Mouse (Mus musculus): Measurements from ENCODE around the gene Tnrc6b.

Gene Tnrc6b

DNA sequence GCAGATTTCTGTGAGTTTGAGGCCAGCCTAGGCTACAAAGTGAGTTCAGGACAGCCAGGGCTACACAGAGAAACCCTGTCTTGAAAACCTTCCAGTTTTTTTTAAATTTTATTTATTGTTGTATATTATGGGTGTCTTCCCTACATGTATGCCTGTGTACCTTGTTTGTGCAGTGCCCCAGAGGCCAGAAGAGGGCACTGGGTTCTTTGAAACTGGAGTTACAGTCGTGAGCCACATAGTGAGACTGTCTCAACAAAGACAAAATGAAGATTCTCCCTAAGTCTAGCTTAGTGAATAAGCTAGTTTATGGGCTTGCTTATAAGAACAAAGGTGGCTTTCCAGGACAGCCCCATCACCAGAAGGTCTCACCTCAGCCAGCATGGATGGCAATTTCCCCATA, 25.4 kb downstream of the Tnrc6b start:
- DNase-seq (ENCODE audit: low read depth, low spot score): no peak

DNA sequence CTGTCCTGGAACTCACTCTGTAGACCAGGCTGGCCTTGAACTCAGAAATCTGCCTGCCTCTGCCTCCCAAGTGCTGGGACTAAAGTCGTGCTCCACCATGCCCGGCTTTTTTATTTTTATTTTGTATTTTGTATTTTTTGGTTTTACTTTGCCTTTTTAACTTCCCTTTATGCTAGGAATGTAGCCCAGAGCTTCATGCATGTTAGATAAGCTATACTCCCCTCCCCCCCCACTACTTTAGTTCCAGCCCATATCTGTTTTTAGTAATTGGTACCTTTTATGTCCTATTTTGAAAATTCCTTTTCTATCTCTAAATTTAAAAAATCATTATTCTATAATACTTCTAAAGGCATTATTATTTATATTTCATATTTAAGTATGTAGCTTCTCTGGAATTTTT, 27.1 kb downstream of the Tnrc6b start:
- no peak for DNase-seq (ENCODE audit: low read depth, low spot score)

- no peak for DNase-seq (ENCODE audit: low read depth, low spot score)
Measured at GRCm38 (mm10) chr15:80739972-80740371, 28.9 kb downstream of the Tnrc6b start.

GRCm38 (mm10) chr15:80741836-80742235, 30.7 kb downstream of the Tnrc6b start:
- no peak for DNase-seq (ENCODE audit: low read depth, low spot score)

DNA sequence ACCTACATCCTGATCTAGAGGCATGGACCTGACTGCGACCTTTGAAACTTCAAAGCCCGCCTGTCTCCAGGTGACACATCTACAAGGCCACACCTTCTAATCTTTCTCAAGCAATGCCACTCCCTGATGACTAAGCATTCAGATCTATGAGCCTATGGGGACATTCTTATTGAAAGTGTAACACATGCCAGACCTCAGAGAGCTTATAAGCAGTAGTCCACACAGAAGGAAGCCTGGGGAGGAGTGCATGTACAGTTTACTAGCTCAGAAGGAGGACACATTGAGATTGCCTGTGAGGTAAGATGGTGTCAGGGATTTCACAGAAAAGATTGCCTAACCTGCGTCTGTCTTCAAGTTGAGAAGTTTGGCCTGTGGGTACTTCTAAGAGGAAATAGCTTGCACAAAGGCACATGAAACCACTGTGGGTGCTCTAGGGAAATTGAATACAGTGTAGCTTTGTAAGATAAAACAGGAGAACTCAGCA, 31.9 kb downstream of the Tnrc6b start:
- peak; percentile 16 for DNase-seq (ENCODE audit: low read depth, low spot score)

- DNase-seq (ENCODE audit: low read depth, low spot score): no peak
Measured at GRCm38 (mm10) chr15:80743606-80744005, 32.5 kb downstream of the Tnrc6b start.

- no peak for DNase-seq (ENCODE audit: low read depth, low spot score)
Measured at GRCm38 (mm10) chr15:80744667-80745422, 33.7 kb downstream of the Tnrc6b start.

DNA sequence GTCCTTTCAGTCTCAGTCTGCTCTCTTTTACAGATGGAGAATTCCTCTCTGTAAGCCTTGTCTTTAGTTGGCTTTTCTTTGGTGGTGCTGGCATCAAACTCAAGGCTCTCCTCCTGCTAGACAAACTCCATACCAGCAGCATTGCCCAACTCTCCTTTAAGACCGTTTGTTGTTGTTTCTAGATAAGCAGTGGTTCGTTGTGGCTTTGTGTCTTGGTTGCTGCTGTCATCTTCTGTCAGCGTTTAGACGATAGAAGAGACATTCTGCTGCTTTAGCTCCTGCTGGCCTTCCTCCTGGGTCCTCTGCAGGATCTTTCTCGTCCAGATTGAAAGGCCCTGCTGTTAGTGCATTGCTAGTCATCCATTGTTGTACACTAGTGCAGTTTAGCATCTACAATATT, 37.9 kb downstream of the Tnrc6b start:
- DNase-seq (ENCODE audit: low read depth, low spot score): no peak

- DNase-seq (ENCODE audit: low read depth, low spot score): no peak
Measured at GRCm38 (mm10) chr15:80753351-80753750, 42.2 kb downstream of the Tnrc6b start.

GRCm38 (mm10) chr15:80754103-80754502, 43.0 kb downstream of the Tnrc6b start:
- no peak for DNase-seq (ENCODE audit: low read depth, low spot score)

DNA sequence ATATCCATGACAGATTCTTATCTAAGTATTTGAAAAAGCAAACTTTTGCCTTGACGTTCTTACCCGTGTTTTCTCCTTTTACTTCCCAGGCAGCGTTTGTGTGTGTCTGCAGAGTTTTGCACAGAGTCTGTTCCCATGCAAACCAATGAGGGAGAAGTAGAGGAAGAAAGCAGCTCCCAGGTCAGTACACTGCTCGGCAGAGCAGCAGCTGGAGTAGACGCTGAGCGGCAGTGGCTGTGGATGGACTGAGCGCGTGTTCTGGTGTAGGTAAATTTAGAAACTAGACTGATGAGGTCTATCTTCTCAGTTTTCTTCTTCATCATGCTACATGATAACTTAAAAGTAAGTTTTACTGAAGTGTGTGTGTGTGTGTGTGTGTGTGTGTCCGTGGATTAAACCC, 48.3 kb downstream of the Tnrc6b start:
- DNase-seq (ENCODE audit: low read depth, low spot score): no peak

DNA sequence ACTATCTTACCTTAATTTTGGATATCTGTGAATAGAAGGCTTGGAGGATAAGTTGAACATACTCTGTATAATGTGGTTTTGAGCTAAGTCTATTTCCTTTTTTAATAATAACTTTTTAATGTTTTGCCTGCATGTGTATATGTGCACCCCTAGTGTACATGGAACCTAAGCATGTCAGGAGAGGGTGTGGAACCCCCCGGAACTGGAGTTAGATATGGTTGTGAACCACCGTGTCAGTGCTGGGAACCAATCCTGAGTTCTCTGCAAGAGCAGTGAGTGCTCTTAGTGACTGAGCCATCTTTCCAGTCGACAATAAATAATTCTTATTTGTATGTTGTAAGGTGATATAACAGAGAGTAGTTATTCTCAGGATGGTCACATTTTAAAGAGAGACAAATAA, 49.4 kb downstream of the Tnrc6b start:
- DNase-seq (ENCODE audit: low read depth, low spot score): no peak

DNA sequence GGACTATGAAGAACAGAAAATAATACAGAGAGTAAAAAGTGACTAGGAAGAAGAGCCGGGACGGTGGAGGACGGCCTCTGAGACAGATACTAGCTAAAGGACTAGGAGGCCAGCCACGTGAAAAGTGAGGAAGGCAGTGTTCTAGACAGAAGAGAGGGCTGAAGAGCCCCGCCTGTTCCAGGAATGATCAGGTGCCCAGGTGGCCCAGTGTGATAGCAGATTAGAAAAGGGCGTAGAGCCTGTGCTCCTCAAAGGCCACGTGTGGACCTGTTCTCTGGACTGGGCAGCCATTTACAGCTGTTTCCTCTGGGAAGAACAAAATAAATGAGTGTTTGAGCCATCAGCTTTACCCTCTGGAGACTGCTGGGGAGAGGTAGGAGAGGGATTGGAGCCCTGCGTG, 49.8 kb downstream of the Tnrc6b start:
- DNase-seq (ENCODE audit: low read depth, low spot score): no peak

DNA sequence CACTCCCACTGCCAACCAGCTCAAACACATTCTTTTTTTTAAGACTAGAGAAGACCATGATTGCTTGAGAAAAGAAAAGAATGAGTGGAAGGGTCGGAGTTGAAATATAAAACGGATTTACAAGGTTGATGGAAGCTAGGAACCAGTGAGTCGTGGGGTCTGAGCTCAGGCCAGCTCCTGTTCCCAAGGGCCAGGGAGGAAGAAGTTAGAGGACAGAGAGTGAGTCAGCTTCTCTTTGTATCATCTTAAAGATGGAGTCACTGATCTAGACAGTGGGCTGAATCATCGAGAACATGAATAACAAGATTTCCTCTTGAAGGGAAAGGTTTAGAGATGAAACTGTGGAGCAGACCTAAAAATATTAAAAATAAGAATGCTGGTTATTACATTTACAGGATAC, 51.5 kb downstream of the Tnrc6b start:
- DNase-seq (ENCODE audit: low read depth, low spot score): no peak

GRCm38 (mm10) chr15:80764666-80765065, 53.6 kb downstream of the Tnrc6b start:
- DNase-seq (ENCODE audit: low read depth, low spot score): no peak

GRCm38 (mm10) chr15:80765381-80765780, 54.3 kb downstream of the Tnrc6b start:
- no peak for DNase-seq (ENCODE audit: low read depth, low spot score)

- DNase-seq (ENCODE audit: low read depth, low spot score): no peak
Measured at GRCm38 (mm10) chr15:80768216-80768615, 57.1 kb downstream of the Tnrc6b start.

DNA sequence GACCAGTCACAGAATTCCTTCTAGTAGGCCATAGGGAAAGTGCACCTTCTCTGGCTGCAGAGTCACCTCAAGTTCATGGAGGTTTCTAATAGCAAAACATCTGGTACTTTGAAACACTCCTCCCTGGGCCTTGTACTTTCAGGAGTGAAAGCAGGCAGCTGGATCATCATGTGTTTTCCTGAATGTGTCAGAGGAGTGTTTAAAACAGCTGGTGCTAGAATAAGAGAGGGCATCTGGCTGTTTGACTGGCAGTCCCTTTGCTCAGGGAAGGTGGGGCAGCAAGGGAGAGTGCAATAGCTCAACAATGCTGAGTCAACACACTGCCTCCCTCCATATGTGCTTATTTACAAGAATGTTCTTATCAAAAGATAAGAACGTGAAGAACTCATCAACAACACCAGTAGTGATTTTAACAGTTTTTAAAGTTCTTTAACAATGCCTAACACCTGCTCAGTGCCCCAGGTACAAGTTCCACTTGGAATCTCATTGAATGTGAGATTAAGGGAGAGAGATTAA, 60.9 kb downstream of the Tnrc6b start:
- no peak for DNase-seq (ENCODE audit: low read depth, low spot score)

- no peak for DNase-seq (ENCODE audit: low read depth, low spot score)
Measured at GRCm38 (mm10) chr15:80774666-80775065, 63.6 kb downstream of the Tnrc6b start.

DNA sequence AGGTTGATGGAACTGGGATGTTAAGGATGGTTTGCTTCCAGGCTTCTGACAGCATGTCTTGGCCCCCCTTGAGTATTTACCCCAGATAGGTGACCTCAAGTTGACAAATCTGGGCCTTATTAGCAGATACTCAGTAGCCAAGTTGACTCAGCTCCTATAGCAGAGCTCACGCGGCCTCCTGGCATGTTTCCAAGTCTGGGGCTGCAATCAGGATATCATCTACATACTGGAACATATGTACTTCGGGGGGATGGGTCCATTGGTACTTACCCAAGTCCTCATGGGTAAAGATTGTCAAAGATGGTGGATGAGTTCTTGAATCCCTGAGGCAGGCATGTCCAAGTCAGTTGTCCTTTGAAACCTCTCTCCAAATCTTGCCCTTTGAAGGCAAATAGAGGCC, 67.9 kb downstream of the Tnrc6b start:
- DNase-seq (ENCODE audit: low read depth, low spot score): no peak

GRCm38 (mm10) chr15:80780154-80780751, 69.1 kb downstream of the Tnrc6b start:
- no peak for DNase-seq (ENCODE audit: low read depth, low spot score)

- no peak for DNase-seq (ENCODE audit: low read depth, low spot score)
Measured at GRCm38 (mm10) chr15:80781218-80781806, 70.2 kb downstream of the Tnrc6b start.

- DNase-seq (ENCODE audit: low read depth, low spot score): no peak
Measured at GRCm38 (mm10) chr15:80784553-80784971, 73.4 kb downstream of the Tnrc6b start.

Data from ES-CJ7 (cell line).